Mouse (Mus musculus) MEL (cell line): ENCODE measurements around the gene Zfp637. TPM values are rescaled to one million over a fixed set of nuclear protein-coding genes. Genes with fewer than 3 reads are reported as not detected.

Experiments used
- DNase-seq: peaks from one replicate; pipeline ENCODE4 v3.0.0; 2011; ENCODE audit warnings: low read depth, low spot score
- H3K27ac ChIP-seq: 2 replicates; pipeline ENCODE4 v1.5.1; 2012; ENCODE audit warnings: low read depth, mild to moderate bottlenecking, control low read depth, low read length, moderate library complexity; ENCODE audit not compliant: control insufficient read depth
- H3K27me3 ChIP-seq, 2 experiments: fragments of 150-350 bp in 1 of 2; sonication (generic) in 1 of 2; 2 replicates each; pipeline ENCODE4 v1.6.1; 2012; ENCODE audit warnings: low read length in 2 of 2, mild to moderate bottlenecking in 2 of 2, improper control_type of control experiment in 1 of 2, moderate library complexity in 1 of 2; ENCODE audit not compliant: insufficient read depth in 2 of 2, control insufficient read depth in 1 of 2
- H3K36me3 ChIP-seq, 2 experiments: 2 replicates each; pipeline ENCODE4 v1.6.1; 2012 to 2014; ENCODE audit warnings: low read length in 2 of 2, improper control_type of control experiment in 1 of 2, inconsistent platforms in 1 of 2, mild to moderate bottlenecking in 1 of 2; ENCODE audit not compliant: insufficient read depth in 2 of 2, control insufficient read depth in 1 of 2
- H3K4me1 ChIP-seq, 2 experiments: fragments of 150-350 bp in 1 of 2; sonication (generic) in 1 of 2; 2 replicates each; pipeline ENCODE4 v1.6.1; 2012; ENCODE audit warnings: low read length in 2 of 2, improper control_type of control experiment in 1 of 2, mild to moderate bottlenecking in 1 of 2; ENCODE audit not compliant: insufficient read depth in 2 of 2, control insufficient read depth in 1 of 2
- H3K4me3 ChIP-seq, 2 experiments: fragments of 150-350 bp in 1 of 2; sonication (generic) in 1 of 2; 2 replicates each; pipeline ENCODE4 v1.5.1; 2012; ENCODE audit warnings: low read depth in 2 of 2, low read length in 2 of 2, mild to moderate bottlenecking in 2 of 2, moderate library complexity in 2 of 2, control low read depth in 1 of 2, improper control_type of control experiment in 1 of 2; ENCODE audit not compliant: control insufficient read depth in 1 of 2, insufficient read depth in 1 of 2
- H3K79me2 ChIP-seq: 2 replicates; pipeline ENCODE4 v1.6.1; 2012; ENCODE audit warnings: mild to moderate bottlenecking, low read length, moderate library complexity; ENCODE audit not compliant: control insufficient read depth, poor library complexity, insufficient read depth
- H3K9ac ChIP-seq: 2 replicates; pipeline ENCODE4 v1.6.1; 2012; ENCODE audit warnings: low read depth, mild to moderate bottlenecking, control low read depth, low read length, moderate library complexity; ENCODE audit not compliant: control insufficient read depth, poor library complexity, severe bottlenecking
- H3K9me3 ChIP-seq: fragments of 150-350 bp; sonication (generic); replicated peaks from 2 replicates; pipeline ENCODE4 v1.6.1; 2012; ENCODE audit warnings: mild to moderate bottlenecking, low read length, improper control_type of control experiment, moderate library complexity; ENCODE audit not compliant: insufficient read depth
- CTCF ChIP-seq, 3 experiments: IDR thresholded peaks in 2 of 3; conservative IDR thresholded peaks in 1 of 3; 2 replicates each; pipeline ENCODE4 v1.5.1; 2011 to 2012; ENCODE audit warnings: low read length in 3 of 3, low read depth in 2 of 3, mild to moderate bottlenecking in 2 of 3, improper control_type of control experiment in 1 of 3, inconsistent platforms in 1 of 3, mixed read lengths in 1 of 3, moderate library complexity in 1 of 3; ENCODE audit not compliant: control insufficient read depth in 1 of 3, insufficient read depth in 1 of 3, poor library complexity in 1 of 3, severe bottlenecking in 1 of 3
- E2F4 ChIP-seq: IDR thresholded peaks from 2 replicates; pipeline ENCODE4 v1.6.1; 2011; ENCODE audit warnings: low read depth, low read length, improper control_type of control experiment, borderline replicate concordance
- ELF1 ChIP-seq: IDR thresholded peaks from 2 replicates; pipeline ENCODE4 v1.6.1; 2014; ENCODE audit warnings: low read depth, mild to moderate bottlenecking, inconsistent platforms, low read length, improper control_type of control experiment, moderate library complexity
- ETS1 ChIP-seq: IDR thresholded peaks from 2 replicates; pipeline ENCODE4 v1.6.1; 2012; ENCODE audit warnings: low read depth, mild to moderate bottlenecking, inconsistent platforms, low read length, improper control_type of control experiment, moderate library complexity
- GABPA ChIP-seq: IDR thresholded peaks from 2 replicates; pipeline ENCODE4 v1.6.1; 2012; ENCODE audit warnings: low read depth, mild to moderate bottlenecking, inconsistent platforms, low read length, improper control_type of control experiment, moderate library complexity
- HCFC1 ChIP-seq: IDR thresholded peaks from 2 replicates; pipeline ENCODE4 v1.6.1; 2012; ENCODE audit warnings: low read depth, mild to moderate bottlenecking, inconsistent platforms, low read length, improper control_type of control experiment, moderate library complexity
- JUND ChIP-seq: IDR thresholded peaks from 2 replicates; pipeline ENCODE4 v1.6.1; 2011; ENCODE audit warnings: low read depth, mild to moderate bottlenecking, improper control_type of control experiment, low read length
- MAFK ChIP-seq: IDR thresholded peaks from 2 replicates; pipeline ENCODE4 v1.6.1; 2011; ENCODE audit warnings: low read depth, mild to moderate bottlenecking, low read length, improper control_type of control experiment, borderline replicate concordance
- MAX ChIP-seq: IDR thresholded peaks from 2 replicates; pipeline ENCODE4 v1.6.1; 2011; ENCODE audit warnings: low read length, improper control_type of control experiment
- MYC ChIP-seq: IDR thresholded peaks from 2 replicates; pipeline ENCODE4 v1.6.1; 2011; ENCODE audit warnings: low read depth, mild to moderate bottlenecking, low read length, improper control_type of control experiment, moderate library complexity
- NELFE ChIP-seq: IDR thresholded peaks from 2 replicates; pipeline ENCODE4 v1.6.1; 2011; ENCODE audit warnings: low read depth, low read length, improper control_type of control experiment
- NRF1 ChIP-seq: IDR thresholded peaks from 2 replicates; pipeline ENCODE4 v1.6.1; 2014; ENCODE audit warnings: low read depth, mild to moderate bottlenecking, inconsistent platforms, low read length, improper control_type of control experiment, moderate library complexity; ENCODE audit not compliant: poor library complexity, insufficient read depth, severe bottlenecking
- POLR2AphosphoS5 ChIP-seq: IDR thresholded peaks from 2 replicates; pipeline ENCODE4 v1.6.1; 2012; ENCODE audit warnings: low read depth, borderline replicate concordance, mild to moderate bottlenecking, inconsistent platforms, low read length, moderate library complexity, mixed read lengths
- RAD21 ChIP-seq: IDR thresholded peaks from 2 replicates; pipeline ENCODE4 v1.6.1; 2011; ENCODE audit warnings: mild to moderate bottlenecking, low read depth, low read length, improper control_type of control experiment
- SIN3A ChIP-seq: IDR thresholded peaks from 2 replicates; pipeline ENCODE4 v1.6.1; 2012; ENCODE audit warnings: low read length, improper control_type of control experiment, inconsistent platforms
- SMC3 ChIP-seq: IDR thresholded peaks from 2 replicates; pipeline ENCODE4 v1.6.1; 2011; ENCODE audit warnings: low read depth, low read length, improper control_type of control experiment
- TAL1 ChIP-seq: IDR thresholded peaks from 2 replicates; pipeline ENCODE4 v1.6.1; 2012; ENCODE audit warnings: mild to moderate bottlenecking, inconsistent platforms, low read length, moderate library complexity, mixed read lengths
- TBP ChIP-seq: IDR thresholded peaks from 2 replicates; pipeline ENCODE4 v1.8.0; 2011; ENCODE audit warnings: low read depth, low read length, improper control_type of control experiment
- TCF12 ChIP-seq: IDR thresholded peaks from 2 replicates; pipeline ENCODE4 v1.6.1; 2014; ENCODE audit warnings: low read depth, mild to moderate bottlenecking, inconsistent platforms, low read length, improper control_type of control experiment, moderate library complexity
- USF1 ChIP-seq: IDR thresholded peaks from 2 replicates; pipeline ENCODE4 v1.6.1; 2014; ENCODE audit warnings: low read depth, mild to moderate bottlenecking, inconsistent platforms, low read length, improper control_type of control experiment, moderate library complexity
- ZC3H11A ChIP-seq: IDR thresholded peaks from 2 replicates; pipeline ENCODE4 v1.6.1; 2012; ENCODE audit warnings: low read depth, mild to moderate bottlenecking, inconsistent platforms, low read length, improper control_type of control experiment
- ZNF384 ChIP-seq: IDR thresholded peaks from 2 replicates; pipeline ENCODE4 v1.6.1; 2012; ENCODE audit warnings: low read depth, mild to moderate bottlenecking, inconsistent platforms, low read length, improper control_type of control experiment
- polyA plus RNA-seq, 2 experiments: library from polyadenylated mRNA; stranded (reverse) in 1 of 2; unstranded in 1 of 2; fragments of >175 nt in 1 of 2; fragments of >200 nt in 1 of 2; gene quantifications; 2 replicates each; pipeline versions ENCODE4 v1.2.1 to v1.2.4; 2012; ENCODE audit warnings: low replicate concordance in 2 of 2, low read depth in 1 of 2; ENCODE audit not compliant: insufficient read length in 2 of 2, insufficient read depth in 1 of 2, missing spikeins in 1 of 2
- total RNA-seq: library from RNA; depleted of rRNA; stranded (reverse); fragments of 300-350 nt; gene quantifications from 2 replicates; pipeline ENCODE4 v1.2.3, GENCODE M21; 2012

Gene Zfp637
- total and polyA plus RNA-seq, 3 experiments, result 52.4 to 53.8 TPM; not detected in 1

DNA sequence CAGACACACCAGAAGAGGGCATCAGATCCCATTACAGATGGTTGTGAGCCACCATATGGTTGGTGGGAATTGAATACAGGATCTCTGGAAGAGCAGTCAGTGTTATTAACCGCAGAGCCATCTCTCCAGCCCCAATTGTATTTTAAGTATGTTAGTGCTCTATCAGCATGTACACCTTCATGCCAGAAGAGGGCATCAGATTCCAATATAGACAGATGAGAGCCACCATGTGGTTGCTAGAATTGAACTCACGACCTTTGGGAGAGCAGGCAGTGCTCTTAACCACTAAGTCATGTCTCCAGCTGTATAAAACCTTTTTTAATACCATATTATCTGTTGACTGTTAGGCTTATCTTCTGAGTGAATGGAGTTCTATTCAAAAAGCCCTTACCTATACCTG, 10.8 kb downstream of the Zfp637 start:
- peak; percentile 60 for DNase-seq
- no peak overlapping the region for H3K4me3 ChIP-seq

DNA sequence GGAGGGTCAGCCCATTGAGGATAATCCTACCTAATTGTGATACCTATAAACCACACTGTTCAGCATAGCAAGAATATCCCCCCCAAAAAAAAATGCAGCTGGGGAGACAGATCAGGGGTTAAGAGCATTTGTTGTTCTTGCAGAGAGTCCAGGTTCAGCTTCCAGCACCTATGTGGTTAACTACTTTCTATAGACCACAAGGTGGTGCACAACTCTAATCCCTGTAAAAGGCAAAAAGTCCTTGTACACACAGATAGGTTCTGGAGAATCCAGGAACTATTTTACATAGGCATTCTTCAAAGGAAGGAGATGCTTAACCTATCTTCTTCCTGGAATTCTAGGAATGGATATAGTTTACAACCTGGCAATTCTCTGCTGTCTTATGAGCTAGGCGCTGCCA, 17.0 kb downstream of the Zfp637 start:
- no peak for DNase-seq
- no peak overlapping the region for H3K9ac ChIP-seq
- H3K9me3 ChIP-seq, result no peaks in the 10 kb centered on the region
- no peak for TF ChIP-seq ETS1
- no peak for TF ChIP-seq NELFE
- TF ChIP-seq CTCF (IDR thresholded peaks at IDR 0.05 in 2 of 3, conservative IDR thresholded peaks at IDR 0.05 in 1 of 3; ENCODE audit: control insufficient read depth in 1 of 3, insufficient read depth in 1 of 3, low read depth in 2 of 3, low read length in 3 of 3, poor library complexity in 1 of 3, severe bottlenecking in 1 of 3), result peak in 2 of 3 experiments; percentile 17 to 59; a peak in 4 of 6 replicates
- peak; percentile 61 for TF ChIP-seq ZC3H11A
- no peak for TF ChIP-seq TBP
- TF ChIP-seq RAD21, result peak; percentile 61
- no peak for TF ChIP-seq TCF12
- peak; percentile 67 for TF ChIP-seq SMC3
- TF ChIP-seq GABPA, result no peak
- no peak for TF ChIP-seq SIN3A
- H3K27ac ChIP-seq, result no peak overlapping the region
- peaks cover 0 to 2% of the 10 kb centered on the region in 2 experiments; a peak in 1 of 4 replicates for H3K36me3 ChIP-seq
- H3K27me3 ChIP-seq, result no peaks in the 10 kb centered on the region
- H3K4me3 ChIP-seq, result no peak overlapping the region
- no peaks in the 10 kb centered on the region; the same call in 1 of the 2 replicates for H3K79me2 ChIP-seq
- no peaks in the 10 kb centered on the region for H3K4me1 ChIP-seq

More for the DNA sequence above, 10.8 kb downstream of the Zfp637 start:
- H3K79me2 ChIP-seq, result no peaks in the 10 kb centered on the region
- H3K9ac ChIP-seq, result no peak overlapping the region
- peak; percentile 65 for TF ChIP-seq SMC3
- no peak for TF ChIP-seq MAFK
- TF ChIP-seq MYC, result peak; percentile 81; the same call in 1 of the 2 replicates
- no peak for TF ChIP-seq TAL1
- TF ChIP-seq POLR2AphosphoS5, result no peak
- no peak for TF ChIP-seq USF1
- peak; percentile 60; the same call in 1 of the 2 replicates for TF ChIP-seq ZC3H11A
- TF ChIP-seq E2F4, result no peak
- no peak for TF ChIP-seq MAX
- peak; percentile 23 to 72 (median 44); a peak in 4 of 6 replicates for TF ChIP-seq CTCF (IDR thresholded peaks at IDR 0.05 in 2 of 3, conservative IDR thresholded peaks at IDR 0.05 in 1 of 3; ENCODE audit: control insufficient read depth in 1 of 3, insufficient read depth in 1 of 3, low read depth in 2 of 3, low read length in 3 of 3, poor library complexity in 1 of 3, severe bottlenecking in 1 of 3)
- no peak for TF ChIP-seq ELF1
- TF ChIP-seq ZNF384, result no peak
- TF ChIP-seq RAD21, result peak; percentile 63
- no peak for TF ChIP-seq JUND
- no peak for TF ChIP-seq ETS1
- no peak for TF ChIP-seq NRF1
- no peak for TF ChIP-seq HCFC1
- no peak overlapping the region for H3K27ac ChIP-seq
- no peaks in the 10 kb centered on the region for H3K4me1 ChIP-seq
- no peaks in the 10 kb centered on the region for H3K9me3 ChIP-seq
- peaks cover 0 to under 1% of the 10 kb centered on the region in 2 experiments; a peak in 1 of 4 replicates for H3K36me3 ChIP-seq
- no peaks in the 10 kb centered on the region for H3K27me3 ChIP-seq
